Mouse (Mus musculus) Muller cell, postnatal 12 days (primary cell): ENCODE measurements at regions not wholly inside any gene's neighbourhood (a gene's known extent, or its start where the extent isn't known, plus 50 kb on each side); places are given as distances from the start of the nearest gene placed in this dataset.
A peak's percentile ranks its signal among the peaks of the same experiment; 100 is the strongest.

Source experiments
- DNase-seq: peaks from one replicate; pipeline ENCODE4 v3.0.0-alpha.2; 2015; ENCODE audit errors: inconsistent ontology term

DNA sequence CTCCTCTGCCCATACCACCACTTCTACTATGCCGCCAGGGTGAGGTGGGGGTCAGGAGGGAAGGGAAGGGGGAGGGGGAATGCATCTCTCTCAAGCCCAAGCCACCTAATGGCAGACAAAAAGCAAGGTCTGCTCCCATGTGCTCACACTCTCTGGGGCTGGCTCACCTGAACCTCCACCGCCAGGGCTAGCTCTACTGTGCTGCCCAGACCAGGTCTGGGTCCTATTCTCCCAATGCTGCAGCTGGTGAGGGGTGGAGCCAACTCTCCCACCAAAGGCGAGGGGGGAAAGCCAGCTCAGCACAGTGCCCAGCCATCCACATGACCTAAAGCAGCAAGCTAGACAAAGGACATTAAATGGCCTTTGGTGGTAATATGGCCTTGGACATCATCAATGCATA is 158.6 kb downstream of the Chic2 start:
- DNase-seq: no peak

DNA sequence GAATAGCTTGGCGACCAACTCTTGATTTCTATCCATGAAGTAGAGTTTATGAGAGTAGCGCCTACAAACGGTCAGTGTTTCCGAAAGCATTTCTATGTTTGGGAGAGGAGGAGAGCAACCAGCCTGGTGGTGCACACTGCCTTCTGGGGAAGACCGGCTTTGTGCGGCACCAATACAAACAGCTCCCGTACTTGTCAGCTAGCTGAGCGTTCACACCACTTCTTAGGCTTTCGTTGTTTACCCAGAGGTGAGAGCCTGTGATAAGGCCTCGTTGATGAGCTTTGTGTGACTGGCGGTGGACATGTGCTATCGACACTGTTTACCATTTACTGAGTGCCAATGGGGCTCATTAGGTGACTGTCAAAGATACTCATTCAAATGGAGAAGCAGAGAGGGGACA is 162.0 kb downstream of the Chic2 start:
- DNase-seq: no peak

DNA sequence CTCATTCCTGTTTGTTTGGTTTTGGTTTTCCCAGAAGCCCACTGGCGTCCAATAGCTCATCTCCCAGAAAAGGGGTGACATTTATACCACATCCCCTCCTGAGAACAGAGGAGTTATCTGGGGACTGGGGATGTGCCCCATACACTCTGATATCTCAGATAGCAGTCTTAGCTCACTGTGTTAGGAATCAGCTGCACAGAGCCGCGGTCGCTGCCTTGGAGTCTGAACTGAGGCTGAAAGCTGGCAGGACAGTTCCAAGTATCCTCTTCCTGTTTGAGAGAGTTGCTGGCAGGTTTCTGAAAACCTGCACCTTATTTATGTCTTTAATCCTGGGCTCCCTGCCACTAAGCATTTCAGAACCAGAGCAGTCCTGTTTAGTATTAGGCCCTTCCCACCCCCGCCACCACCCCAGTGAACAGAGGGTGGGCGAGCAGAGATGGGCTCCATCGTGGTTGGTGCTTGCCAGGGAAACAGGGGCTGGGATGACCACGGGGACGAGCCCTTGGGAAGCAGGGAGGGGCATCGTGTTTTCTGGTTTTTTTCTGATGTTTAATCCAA is 163.8 kb downstream of the Chic2 start:
- no peak for DNase-seq

DNA sequence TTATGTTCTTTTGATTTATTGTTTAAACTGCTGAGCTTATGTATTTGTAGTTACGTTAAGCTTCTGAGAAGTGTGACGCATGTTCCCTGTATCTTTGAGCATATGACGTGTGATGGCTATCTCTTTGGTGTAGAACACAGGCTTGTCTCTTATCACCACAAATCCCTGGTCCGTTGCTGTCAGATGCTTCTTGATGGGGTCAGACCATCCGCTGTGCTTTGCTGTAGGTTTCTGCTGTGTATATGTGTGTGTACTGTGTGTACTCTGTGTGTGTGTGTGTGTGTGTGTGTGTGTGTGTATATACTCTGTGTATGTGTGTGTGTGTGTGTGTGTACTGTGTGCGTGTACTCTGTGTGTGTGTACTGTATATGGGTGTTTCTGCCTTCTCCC is 164.5 kb downstream of the Chic2 start:
- DNase-seq: no peak

DNA sequence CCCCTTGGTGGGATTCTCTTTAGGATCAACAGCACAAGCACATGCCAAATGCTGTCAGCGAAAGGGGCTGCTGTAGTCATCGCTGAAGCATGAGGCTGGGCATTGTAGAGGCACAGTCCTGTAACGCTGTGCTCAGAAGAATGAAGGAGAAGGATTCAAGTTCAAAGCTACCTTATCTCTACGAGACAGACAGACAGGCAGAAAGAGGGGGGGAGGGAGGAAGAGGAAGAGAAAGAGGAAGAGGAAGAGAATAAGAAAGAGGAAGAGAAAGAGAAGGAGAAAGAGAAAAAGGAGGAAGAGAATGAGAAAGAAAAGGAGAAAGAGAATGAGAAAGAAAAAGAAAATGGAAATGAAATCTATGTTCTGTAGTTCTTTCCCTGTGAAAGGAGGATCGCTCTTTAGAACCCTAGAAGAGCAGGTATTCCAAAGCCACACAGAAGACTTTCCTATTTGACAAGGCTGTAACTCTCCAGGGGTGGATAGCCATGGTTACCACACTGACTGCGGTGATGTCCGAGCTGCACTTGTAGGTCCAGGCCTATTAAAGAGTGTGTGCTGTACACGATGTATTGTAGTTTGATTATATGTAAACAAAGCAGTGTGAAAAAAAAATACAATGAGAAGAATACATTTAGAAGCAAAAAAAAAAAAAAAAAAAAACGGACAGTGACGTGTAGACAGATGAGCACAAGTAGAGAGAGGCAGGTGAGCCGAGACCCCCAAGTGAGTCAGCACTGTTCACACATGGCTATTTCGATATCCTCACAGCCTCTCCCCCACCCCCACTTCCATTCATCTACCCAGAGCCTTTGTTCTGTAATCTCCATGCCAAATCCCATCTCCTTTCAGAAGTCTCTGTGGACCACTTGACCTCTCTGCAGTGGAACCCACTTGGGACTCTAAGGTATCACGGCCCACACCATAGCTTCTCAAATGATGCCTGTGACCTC is 165.2 kb downstream of the Chic2 start:
- DNase-seq: no peak

DNA sequence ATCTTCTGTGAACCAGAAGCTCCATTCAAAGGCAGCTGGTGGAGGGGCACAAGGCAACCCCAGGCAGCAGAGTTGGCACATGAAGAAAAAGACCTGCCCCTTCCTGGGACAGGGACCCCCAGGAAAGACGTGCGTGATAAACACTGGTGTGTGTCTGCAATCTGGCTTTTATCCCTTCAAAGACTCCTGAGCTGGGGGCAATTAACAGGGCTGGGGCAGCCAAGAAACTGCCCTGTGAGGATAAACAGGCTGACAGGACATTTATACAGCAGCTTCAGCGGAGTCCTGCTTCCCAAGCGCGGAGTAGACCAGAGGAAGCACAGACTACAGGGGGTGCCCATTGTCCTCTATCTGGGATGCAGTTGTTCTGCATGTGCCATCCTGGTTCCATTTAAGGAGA is 167.0 kb downstream of the Chic2 start:
- no peak for DNase-seq

DNA sequence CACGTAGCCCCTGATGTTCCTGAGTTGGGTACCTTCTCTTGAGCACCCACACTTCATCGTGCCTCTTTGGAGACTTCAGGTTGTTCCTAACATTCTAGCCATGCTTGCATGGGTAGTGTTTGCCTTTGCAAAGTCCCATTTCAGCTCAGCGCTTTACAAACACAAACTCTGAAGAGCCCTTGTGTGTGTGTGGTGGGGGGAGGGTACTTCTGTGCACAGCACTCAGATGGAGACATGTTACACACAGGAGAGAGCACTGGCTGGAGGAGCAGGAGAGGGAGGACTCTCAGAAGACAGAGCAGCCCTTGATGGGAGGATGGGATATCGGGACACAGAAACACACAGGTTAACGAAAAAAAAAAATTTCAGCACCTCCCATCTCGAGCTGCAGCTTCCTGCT is 167.4 kb downstream of the Chic2 start:
- DNase-seq: no peak

DNA sequence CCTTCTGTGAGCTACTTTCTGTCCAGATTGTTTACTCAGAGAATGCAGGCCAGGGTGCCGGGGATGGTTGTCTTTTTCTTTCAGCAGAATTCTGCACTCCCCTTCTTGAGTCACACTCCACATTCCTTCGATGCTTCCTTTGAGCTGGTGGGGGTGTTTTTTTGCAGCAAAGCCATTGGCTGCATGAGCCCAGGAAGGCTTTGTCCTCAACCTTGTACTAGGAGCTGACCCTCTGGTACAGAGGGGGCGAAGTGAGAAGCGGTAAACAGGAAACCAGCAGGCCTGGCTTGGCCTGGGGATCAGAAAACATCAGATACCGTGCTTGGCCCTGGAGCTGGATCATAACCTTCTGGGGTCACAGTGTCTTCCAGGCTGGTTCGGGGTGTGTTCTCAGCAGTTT is 169.9 kb downstream of the Chic2 start:
- no peak for DNase-seq

DNA sequence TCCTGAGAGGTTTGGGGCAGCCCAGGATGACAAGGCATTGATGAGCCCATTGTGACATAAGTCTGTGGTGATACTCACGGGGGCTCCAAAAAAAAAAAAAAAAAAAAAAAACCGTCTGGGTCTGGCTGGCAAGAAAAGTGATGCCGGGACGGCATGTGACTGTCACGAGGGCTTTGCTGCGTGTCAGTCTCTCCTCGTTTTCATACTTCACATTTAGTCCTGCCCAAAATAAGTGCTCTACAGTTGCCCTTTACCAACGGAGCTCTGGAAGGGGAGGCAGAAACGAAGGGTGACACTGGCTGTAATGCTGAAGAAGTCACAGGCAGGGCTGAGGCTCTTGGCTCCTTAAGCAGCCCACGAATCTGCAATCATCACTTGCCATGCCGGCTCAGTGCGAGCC is 167.9 kb upstream of the Lnx1 start:
- no peak for DNase-seq

DNA sequence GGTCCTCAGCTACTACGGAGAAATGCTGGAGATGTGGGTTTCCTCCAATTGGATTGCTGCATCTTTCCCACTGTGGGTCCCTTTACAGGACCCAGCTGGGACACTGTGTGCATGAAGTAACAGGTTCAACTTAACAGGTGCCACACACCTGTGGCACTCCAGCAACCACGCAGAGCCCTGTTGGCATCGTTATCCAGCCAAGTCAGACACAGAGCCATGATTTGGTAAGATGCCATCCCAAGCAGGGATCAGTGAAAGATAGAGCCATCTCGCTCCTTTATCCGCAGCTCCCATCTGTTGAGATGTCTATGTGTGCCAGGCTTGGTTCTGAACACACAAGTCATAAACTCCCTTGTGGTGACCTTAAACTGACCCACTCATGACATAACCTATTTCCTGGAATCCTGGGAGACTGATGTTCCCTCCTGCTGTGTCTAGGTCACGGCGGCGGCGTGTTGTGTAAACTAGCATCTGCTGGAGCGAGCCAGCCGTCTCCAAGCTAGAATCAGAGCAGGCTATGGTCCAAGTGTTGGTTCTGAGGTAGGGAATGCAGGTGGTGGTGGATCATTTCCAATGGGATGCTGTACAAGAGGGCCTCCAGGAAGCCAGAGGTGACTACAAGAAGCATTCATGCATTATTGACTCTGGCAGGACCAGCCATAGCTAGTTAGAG is 164.5 kb upstream of the Lnx1 start:
- DNase-seq: no peak

DNA sequence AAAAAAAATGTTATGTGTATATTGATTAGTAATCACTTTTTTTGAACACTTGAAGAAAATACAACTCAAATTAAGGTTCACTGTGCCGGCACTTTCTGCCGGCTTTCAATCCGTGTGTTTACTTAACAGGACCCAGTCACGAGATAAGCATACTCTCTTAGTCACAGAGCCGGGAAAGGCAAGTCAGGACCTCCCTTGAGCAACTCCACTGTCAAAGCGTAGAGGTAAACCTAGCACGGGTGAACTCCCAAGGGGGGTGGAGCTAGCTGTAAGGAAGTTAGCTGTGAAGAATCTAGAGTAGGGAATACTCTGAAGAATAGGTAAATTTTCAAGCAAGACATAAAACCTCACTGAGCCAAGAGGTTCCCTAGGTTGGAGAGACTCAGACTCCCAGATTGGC is 164.0 kb upstream of the Lnx1 start:
- DNase-seq: no peak

DNA sequence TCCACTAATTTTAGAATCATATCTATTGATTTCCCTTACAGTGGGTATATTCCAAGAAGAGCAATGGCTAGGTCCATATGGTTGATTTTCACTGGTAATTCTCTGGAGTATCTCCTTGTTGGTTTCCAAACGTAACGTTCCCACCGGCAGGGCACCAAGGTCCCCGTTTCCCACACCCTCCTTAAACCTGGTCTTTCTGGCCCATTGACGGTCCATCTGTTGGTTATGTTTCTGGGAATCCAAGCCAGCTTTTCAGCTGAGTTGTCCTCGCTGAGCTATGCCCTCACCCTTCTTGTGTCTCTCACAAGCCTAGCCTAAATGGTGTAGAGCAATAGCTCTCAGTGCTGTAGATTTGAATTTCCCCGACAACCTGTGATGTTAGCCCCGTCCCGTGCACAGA is 162.7 kb upstream of the Lnx1 start:
- no peak for DNase-seq

DNA sequence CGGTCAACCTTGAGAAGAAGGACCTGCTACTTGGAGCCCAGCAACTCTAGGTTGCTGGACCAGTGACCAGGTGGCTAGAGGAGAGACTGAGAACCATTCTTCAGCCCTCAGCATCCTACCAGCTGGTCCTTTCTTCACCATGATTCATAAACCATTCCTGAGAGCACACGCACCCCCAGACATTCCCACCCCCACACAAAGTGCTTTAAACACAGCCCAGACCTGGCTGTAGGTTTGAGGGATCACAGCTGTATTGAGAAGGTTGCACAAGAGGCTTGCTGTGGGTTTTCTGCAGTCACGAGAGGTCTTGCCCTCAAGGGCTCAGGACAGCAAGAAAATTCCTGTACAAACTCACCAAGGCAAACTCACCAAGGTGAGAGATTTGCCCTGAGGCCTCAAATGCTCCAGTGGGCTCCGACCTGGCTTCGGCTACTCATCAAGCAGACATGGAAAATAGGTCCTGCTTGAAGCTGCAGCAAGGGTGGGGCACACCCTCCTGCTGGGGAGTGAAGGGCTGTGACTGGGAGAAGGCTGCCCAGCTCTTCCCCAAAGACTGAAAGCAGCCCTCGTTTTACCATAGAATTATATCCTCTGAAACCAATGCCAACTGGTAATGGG is 161.9 kb upstream of the Lnx1 start:
- DNase-seq: no peak

DNA sequence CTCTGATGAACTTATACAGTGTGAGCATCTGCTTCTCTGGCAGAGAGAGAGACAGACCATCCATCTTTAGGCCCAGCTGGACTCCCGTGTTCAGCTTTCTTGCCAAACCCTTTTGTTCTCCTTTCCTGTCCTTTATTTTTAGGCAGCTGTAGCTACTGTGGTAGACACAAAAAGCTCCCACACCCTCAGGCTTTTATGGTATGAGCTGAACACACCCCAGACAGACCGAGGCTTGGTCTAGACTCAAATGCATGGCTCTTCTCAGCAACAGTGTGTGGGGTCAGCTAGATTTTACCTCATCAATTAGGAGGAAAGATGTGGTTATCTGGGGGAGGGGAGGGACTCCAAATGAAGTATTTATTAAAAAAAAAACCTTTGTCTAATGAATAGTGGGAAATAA is 158.6 kb upstream of the Lnx1 start:
- no peak for DNase-seq

DNA sequence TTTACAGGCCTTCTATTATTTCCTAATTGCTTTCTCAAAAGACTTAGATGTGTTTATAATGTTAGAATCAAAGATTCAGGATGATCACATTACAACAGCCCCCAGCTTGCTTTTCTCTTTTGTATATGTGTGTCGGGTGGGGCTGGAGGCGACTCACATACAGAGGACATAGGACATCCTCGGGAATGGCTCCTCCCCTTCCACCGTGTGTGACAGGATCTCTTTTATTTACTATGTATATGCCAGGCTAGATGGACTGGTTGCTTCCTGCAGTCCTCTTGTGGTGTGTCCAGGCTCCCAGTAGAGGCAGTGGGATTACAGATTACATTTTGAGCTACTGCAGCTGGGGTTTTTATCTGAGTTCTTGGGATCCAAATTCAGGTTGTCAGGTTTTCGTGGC is 155.1 kb upstream of the Lnx1 start:
- no peak for DNase-seq

DNA sequence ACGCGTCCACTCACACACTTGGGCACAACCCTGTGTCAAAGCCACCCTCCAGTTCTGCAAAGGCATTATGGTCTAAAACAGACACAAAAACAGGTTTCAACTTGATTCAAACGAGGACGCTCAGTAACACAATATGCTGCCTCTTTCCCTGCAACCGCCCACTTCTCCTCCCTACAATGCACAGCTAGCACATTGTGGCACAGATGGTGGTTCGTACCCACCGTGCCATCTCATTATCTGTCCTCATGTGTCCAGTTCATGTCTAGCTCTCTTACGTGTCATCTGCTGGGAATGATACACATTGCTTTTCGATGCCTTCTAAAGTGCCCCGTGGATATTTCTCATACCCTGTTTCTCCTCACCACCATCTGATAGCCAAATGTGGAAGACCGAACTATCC is 154.4 kb upstream of the Lnx1 start:
- DNase-seq: no peak

DNA sequence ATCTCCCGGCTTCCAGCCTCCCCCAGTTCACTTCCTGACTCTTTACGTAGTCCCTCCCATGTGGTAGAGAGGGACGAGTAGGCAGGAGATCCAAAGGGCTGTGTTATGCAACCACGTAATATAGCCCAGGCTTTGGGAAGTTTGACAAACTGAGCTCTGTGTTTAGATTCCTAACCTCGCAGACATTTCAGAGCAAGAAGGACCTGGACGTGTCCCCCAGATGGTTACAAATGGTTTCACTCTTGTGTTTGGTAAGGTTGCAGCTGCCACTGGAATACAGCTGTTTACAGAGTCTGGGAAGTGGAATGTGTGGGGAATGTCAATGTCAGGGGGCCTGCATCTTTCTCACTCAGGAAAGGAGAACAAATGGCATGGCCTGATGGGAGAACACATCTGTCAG is 145.1 kb upstream of the Lnx1 start:
- no peak for DNase-seq

DNA sequence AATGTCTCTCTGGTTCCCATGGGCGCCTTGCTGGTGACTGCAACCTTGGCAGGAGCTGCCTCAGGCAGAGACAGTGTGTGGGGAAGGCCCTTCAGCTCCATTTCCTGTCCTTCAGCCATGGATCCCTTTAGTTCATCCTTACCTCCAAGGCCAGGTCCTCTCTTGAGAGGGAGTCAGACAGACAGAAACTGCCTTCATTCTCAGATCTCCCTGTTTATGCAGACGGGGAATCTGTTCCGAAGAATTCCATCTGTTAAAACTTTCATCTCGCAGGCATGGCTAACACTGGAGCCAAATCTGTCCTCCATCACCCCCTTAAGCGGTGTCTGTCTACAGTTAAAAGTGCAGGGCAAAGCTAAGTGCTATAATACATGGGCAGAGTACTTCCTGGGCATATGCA is 144.0 kb upstream of the Lnx1 start:
- DNase-seq: no peak

DNA sequence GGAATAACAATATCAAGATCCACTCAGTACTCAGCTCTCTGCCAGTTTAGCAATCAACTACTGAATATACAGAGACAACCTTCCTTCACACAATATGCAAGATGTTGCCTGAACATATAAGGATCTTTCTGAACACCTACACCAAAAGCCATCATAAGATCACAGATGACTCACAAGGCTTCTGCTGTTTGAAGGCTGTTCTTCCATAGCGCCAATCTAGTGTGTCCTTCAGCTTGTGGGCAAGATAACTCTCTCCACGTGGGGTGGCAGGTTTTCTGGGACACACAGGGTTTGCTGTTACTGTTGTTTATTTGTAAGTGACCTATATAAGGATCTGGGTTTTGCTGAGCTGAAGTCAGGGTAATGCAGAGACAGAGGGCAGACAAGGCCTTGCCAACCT is 131.7 kb upstream of the Lnx1 start:
- DNase-seq: no peak

DNA sequence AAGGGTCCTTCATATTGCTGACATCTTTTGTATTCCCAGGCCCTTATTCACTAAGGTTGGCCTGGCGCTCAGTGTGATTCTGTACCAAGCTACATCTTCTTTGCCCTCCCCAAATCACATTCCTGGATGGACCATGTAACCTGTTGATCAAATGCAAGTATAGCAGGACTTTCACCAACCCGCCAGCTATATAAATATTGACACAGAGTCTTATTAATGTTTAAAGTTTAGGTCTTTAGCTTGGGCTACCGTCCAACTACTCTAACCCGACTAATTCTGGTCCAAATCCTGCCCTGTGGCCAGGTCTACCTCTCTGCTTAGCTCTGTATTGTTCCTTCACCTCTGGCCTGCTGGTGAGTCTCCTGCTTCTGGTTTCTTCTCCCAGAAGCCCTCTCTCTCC is 131.2 kb upstream of the Lnx1 start:
- no peak for DNase-seq

DNA sequence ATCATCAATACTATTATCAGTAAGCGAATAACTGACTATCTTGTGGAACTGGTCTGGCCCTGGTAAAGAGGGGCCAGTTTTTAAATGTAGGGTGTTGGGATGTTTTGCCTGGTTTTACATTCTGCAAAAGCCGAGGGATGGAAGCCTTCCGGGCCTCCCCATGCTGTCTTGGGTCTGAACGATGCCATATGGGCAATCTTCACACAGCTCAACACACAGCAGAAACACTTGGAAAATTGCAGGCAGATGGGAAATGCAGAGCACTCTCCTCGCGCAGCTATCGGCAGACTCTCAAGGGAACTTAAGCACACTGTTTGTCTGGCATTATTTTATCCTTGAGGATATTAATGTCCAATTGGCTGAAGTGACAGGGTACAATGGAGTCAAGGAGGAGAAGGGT is 129.3 kb upstream of the Lnx1 start:
- DNase-seq: no peak

DNA sequence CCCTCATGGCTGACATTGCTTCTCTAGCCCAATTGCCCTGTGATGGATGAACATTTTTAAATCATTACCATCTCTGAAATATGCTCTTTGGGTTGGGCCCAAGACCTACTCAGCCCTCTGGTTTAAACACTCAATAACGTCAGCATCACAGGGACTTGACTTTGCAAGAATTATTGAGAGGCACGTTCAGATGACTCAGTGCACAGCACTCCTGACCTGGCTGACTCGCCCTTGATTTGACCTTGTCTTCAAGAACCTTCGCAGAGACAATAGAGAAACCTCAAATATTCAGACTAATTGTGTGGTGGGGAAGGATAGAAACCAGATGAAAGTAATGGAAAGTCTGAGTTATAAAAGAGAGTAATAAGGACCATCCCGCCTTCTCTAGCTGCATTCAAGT is 127.9 kb upstream of the Lnx1 start:
- peak; percentile 92 for DNase-seq

DNA sequence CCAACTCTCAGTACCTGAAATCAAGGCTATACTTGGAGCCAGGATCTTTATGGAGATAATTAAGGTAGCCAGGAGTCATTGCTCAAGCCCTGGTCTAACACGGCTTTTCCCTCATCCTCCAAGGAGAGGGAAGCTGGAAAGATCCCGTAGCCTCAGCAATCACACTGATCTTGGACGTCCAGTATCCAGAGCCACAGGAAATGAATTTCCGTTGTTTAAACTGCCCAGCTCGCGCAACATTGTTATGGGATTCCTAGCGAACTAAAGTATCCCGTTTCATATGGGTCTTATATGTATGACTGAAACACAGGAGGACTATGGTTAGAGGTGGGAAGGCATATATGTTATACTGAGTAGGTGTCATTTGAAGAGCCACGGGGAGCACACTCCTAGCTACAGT is 126.3 kb upstream of the Lnx1 start:
- DNase-seq: no peak
